Mouse (Mus musculus) lung, embryonic 14.5 days (tissue): ENCODE measurements at regions not wholly inside any gene's neighbourhood (a gene's known extent, or its start where the extent isn't known, plus 50 kb on each side); places are given as distances from the start of the nearest gene placed in this dataset.

ENCODE experiments used
- ATAC-seq: fragments of 200-750 bp; cut with Nextera tagmentation; 2 replicates; pipeline ENCODE4 v1.8.0; 2017; ENCODE audit warnings: mild to moderate bottlenecking, moderate TSS enrichment, moderate library complexity; ENCODE audit not compliant: insufficient read depth
- DNase-seq: peaks from one replicate; pipeline ENCODE4 v3.0.0-alpha.2; 2015
- H3K27ac ChIP-seq: fragments of 300-500 bp; sonication (generic); 2 replicates; pipeline ENCODE4 v1.5.1; 2014; ENCODE audit warnings: low read depth, mild to moderate bottlenecking, moderate library complexity
- H3K27me3 ChIP-seq: fragments of 300-500 bp; sonication (generic); 2 replicates; pipeline ENCODE4 v1.6.1; 2014; ENCODE audit warnings: low read length, control low read depth; ENCODE audit not compliant: insufficient read depth
- H3K36me3 ChIP-seq: fragments of 300-500 bp; sonication (generic); 2 replicates; pipeline ENCODE4 v1.6.1; 2014; ENCODE audit warnings: control low read depth; ENCODE audit not compliant: insufficient read depth
- H3K4me1 ChIP-seq: fragments of 300-500 bp; sonication (generic); 2 replicates; pipeline ENCODE4 v1.6.1; 2014; ENCODE audit warnings: antibody characterized with exemption, control low read depth; ENCODE audit not compliant: insufficient read depth
- H3K4me2 ChIP-seq: fragments of 300-500 bp; sonication (generic); 2 replicates; pipeline ENCODE4 v1.6.1; 2014; ENCODE audit warnings: mild to moderate bottlenecking
- H3K4me3 ChIP-seq: fragments of 300-500 bp; sonication (generic); 2 replicates; pipeline ENCODE4 v1.5.1; 2014; ENCODE audit warnings: low read depth, low read length
- H3K9ac ChIP-seq: fragments of 300-500 bp; sonication (generic); 2 replicates; pipeline ENCODE4 v1.6.1; 2014
- H3K9me3 ChIP-seq: fragments of 300-500 bp; sonication (generic); 2 replicates; pipeline ENCODE4 v1.6.1; 2016; ENCODE audit warnings: low read depth, low read length, control low read depth
- CTCF ChIP-seq: IDR thresholded peaks from 2 replicates; pipeline ENCODE4 v1.5.1; 2016; ENCODE audit warnings: antibody characterized with exemption, low read depth
- WGBS: fragments of 180-500 bp; shearing (Covaris S2); extraction: QIAGEN DNeasy Blood & Tissue Kit; methylation state at CpG from one replicate; pipeline ENCODE4 v1.1.7; 2014; 5-methylcytosine and 5-hydroxymethylcytosine counted together

DNA sequence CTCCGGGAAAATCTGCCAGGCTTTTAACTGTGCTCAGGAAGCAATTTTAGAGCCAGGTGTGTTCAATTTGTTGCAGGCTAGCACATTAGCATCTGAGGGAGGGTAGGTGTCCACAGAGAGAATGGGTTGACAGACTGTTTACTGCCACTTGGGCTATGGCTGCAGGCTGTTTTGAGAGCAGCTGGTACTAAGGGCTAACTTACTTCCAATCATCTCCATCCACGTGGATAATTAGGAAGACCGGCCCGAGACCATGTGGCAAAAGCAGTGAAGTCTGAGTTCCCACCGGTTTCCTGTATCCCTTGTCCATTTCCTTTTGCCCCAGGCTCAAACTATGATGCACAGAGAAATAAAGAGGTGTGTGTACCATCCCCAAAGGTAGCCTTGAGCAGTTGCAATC lies 436.5 kb upstream of the Tenm4 start:
- Histone ChIP-seq H3K27ac (no peak overlapping the region), H3K36me3 (no peaks in the 10 kb centered on the region), H3K4me2 (no peak overlapping the region), H3K27me3 (no peaks in the 10 kb centered on the region), H3K4me1 (no peaks in the 10 kb centered on the region), H3K4me3 (no peak overlapping the region), H3K9ac (no peak overlapping the region), H3K9me3 (no peaks in the 10 kb centered on the region)
- DNase-seq (no peak), ATAC-seq (no peak)
- TF ChIP-seq CTCF, result no peak
- 60% methylated on average over 5 of the region's 5 CpGs for WGBS

DNA sequence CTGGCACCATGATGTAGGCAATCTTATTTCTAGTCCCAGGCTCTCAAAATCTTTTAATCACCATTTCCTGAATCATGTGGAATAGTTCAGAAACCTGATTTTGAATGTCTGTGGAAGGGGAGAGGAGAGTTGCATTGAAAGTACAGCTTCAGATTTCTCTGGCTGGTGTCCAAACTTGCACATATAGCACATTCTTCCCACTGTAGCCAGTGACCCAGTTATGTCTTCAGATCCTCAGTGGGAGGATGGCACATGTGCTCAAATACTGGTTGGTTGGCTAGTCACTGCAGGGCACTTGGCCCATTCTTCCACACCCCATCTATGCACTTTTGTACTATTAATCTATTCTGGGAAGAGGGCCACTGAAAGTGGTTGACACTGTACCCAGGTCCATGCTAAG lies 434.3 kb upstream of the Tenm4 start:
- H3K4me1 ChIP-seq, result no peaks in the 10 kb centered on the region
- no peaks in the 10 kb centered on the region for H3K27me3 ChIP-seq
- no peak overlapping the region for H3K4me3 ChIP-seq
- TF ChIP-seq CTCF, result no peak
- no peaks in the 10 kb centered on the region for H3K9me3 ChIP-seq
- no peak overlapping the region for H3K4me2 ChIP-seq
- peak; percentile 41 for DNase-seq
- H3K9ac ChIP-seq, result no peak overlapping the region
- H3K27ac ChIP-seq, result no peak overlapping the region
- no peaks in the 10 kb centered on the region for H3K36me3 ChIP-seq
- ATAC-seq, result no peak

DNA sequence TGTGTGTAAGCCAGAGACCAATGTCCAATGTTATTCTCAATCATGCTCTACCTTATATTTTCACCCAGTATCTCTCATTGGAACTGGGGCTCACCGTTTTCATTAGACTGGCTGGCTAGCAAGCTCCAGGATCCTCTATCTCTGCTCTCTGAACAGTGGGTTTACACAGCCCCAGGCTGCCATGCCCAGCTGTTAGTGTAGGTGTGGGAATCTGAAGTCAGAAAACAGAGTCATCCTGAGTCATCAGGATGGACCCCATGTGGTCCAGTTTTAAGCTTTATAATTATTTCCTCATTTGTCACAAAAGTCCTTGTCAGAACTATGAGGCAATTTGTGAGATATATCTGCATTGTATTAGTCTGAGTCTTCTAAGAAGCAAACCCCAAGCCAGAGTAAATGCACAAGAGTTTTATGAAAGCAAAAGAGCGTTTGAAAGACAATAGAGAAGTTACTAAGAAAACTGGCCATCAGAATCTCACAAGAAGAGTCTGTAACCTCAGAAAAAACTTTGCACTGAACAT lies 432.3 kb upstream of the Tenm4 start:
- Histone ChIP-seq H3K4me2 (no peak overlapping the region), H3K9me3 (no peaks in the 10 kb centered on the region), H3K9ac (no peak overlapping the region), H3K27ac (no peak overlapping the region), H3K4me3 (no peak overlapping the region), H3K4me1 (no peaks in the 10 kb centered on the region), H3K36me3 (no peaks in the 10 kb centered on the region), H3K27me3 (no peaks in the 10 kb centered on the region)
- no peak for ATAC-seq
- 74% methylated on average over 2 of the region's 2 CpGs for WGBS
- no peak for TF ChIP-seq CTCF
- DNase-seq, result no peak

DNA sequence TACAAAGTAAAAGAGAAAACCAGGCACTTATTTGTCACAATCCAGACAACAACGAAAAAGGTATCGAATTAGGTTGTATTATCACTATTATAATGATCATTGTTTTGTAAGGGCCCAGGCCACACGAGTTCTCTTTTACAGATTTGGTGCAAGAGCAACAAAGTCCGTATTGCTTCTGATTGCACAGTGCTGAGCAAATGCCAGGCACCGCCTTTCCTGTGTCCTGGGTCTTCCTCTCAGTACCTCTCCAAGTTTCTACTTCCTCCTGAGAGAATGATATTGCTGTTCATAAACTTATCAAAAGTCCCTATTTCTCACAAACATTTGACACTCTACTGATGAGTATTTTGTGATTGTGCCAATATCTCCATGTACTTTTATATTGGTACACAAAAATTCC lies 431.3 kb upstream of the Tenm4 start:
- Histone ChIP-seq H3K36me3 (no peaks in the 10 kb centered on the region), H3K9me3 (no peaks in the 10 kb centered on the region), H3K27me3 (no peaks in the 10 kb centered on the region), H3K4me3 (no peak overlapping the region), H3K4me2 (no peak overlapping the region), H3K4me1 (no peaks in the 10 kb centered on the region), H3K27ac (no peak overlapping the region), H3K9ac (no peak overlapping the region)
- TF ChIP-seq CTCF, result no peak
- no peak for DNase-seq
- no peak for ATAC-seq
- WGBS, result 76% methylated on average over 5 of the region's 5 CpGs

DNA sequence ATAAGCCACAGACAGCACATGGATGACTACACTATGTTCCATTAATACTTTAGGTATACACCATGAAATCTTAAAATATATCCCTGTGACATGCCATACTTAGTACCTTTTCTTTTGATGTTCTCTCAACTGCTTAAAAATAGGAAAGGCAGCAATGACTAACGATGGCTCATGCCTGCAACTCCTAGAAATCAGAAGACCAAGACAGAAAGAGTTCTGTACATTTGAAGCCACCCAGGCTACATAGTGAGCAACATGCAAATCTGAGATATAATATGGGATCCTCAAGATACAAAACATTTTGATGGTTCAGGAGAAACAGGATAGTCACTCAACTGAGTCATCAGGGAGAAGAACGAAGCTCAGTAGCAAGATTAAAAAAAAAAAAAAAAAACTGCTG lies 412.7 kb upstream of the Tenm4 start:
- no peak overlapping the region for H3K4me3 ChIP-seq
- H3K9me3 ChIP-seq, result no peaks in the 10 kb centered on the region
- no peak overlapping the region for H3K27ac ChIP-seq
- H3K4me1 ChIP-seq, result no peaks in the 10 kb centered on the region
- no peak for TF ChIP-seq CTCF
- H3K4me2 ChIP-seq, result no peak overlapping the region
- no peaks in the 10 kb centered on the region for H3K27me3 ChIP-seq
- H3K9ac ChIP-seq, result no peak overlapping the region
- no peaks in the 10 kb centered on the region for H3K36me3 ChIP-seq
- DNase-seq (no peak), ATAC-seq (no peak)
- 69% methylated on average over 2 of the region's 2 CpGs for WGBS

DNA sequence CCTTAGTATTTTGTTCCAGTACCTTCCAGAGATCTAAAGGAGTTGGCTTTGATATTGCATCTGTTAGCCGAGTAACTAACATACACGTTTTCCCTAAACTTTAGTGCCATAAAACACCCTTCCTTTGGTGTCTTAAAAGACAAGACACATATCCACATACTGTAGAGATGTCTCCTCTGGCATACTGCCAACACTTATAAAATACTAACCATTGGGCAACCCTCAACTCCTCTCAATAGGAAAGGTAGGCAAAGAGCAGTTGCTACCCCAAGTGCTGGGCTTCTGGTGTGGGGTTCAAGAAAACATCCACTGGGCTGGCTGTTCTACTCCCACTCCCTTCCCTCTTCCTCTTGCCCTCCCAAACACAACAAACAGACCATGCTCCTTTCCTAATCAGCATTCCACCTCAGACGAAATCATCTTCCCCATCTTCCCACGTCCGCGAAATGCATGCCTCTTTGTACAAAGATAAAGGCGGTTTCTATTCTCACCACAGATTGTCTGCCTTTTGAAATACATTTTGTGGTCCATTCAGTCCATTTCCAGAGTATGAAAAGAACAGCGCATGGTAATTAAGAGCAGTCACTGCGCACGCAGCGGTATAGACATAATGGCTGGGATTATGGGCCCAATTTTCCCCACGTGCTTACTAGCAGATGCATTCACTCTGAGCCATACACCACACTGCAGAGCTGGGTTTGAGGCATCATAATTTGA lies 409.9 kb upstream of the Tenm4 start:
- WGBS, result 88% methylated on average over 12 of the region's 12 CpGs
- H3K27me3 ChIP-seq, result no peaks in the 10 kb centered on the region
- no peaks in the 10 kb centered on the region for H3K36me3 ChIP-seq
- H3K4me2 ChIP-seq, result no peak overlapping the region
- no peaks in the 10 kb centered on the region for H3K4me1 ChIP-seq
- H3K9me3 ChIP-seq, result no peaks in the 10 kb centered on the region
- TF ChIP-seq CTCF, result no peak
- no peak overlapping the region for H3K27ac ChIP-seq
- no peak for DNase-seq
- no peak overlapping the region for H3K9ac ChIP-seq
- no peak for ATAC-seq
- H3K4me3 ChIP-seq, result no peak overlapping the region

DNA sequence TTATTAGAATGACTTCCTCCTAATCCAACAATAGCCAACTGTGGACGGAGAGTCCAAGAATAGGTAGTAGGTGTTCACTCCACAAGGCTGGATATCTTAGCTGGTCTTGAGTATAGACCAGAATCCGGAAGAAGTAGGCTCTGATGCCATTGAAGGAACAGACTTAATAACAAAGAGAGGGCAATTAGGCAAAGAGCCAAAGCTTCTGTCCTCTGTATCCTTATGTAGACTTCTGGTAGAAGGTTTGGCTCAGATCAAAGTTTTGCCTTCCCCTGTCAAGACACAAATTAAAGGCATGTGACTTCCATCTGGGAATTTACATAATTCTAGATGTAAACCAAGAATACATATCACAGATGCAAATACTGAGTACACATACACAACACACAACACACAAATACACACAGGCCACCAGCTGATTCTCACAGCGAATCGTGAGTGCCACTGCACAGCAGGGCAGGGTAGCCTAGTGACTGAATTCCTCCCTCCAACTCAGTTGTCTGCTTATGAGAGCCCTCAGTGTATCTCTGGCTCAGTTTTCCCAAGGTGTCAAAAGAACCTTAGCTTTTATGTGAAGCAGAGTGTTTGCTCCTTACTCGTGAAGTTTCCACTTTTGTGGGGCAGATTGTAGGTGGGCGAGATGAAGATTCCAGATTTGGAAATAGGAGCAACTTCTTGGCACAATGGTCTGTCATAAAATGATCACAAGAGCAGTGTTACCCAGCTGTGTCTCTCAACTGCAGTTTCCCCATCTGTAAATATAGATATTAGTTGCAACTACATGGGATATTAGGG lies 404.5 kb upstream of the Tenm4 start:
- ATAC-seq, result no peak
- 85% methylated on average over 6 of the region's 6 CpGs for WGBS
- Histone ChIP-seq H3K4me2 (no peak overlapping the region), H3K27me3 (no peaks in the 10 kb centered on the region), H3K4me1 (no peaks in the 10 kb centered on the region), H3K36me3 (no peaks in the 10 kb centered on the region), H3K27ac (no peak overlapping the region), H3K4me3 (no peak overlapping the region), H3K9me3 (no peaks in the 10 kb centered on the region), H3K9ac (no peak overlapping the region)
- no peak for TF ChIP-seq CTCF
- DNase-seq, result peak; percentile 9
